Mouse (Mus musculus) monocyte, adult 5-6 weeks (primary cell): ENCODE results near the gene Spata33. TPM values are rescaled to one million over a fixed set of nuclear protein-coding genes. Genes with fewer than 3 reads are reported as not detected.
"Not testable (repeated sequence)": the region's sequence is repeated elsewhere in the genome, so short reads cannot be mapped to it uniquely, and the experiment has no call there.

Experiments
- ATAC-seq: fragments of 153-309, 156-312 bp; replicated peaks from 2 replicates; pipeline ENCODE4 v1.8.0; 2017; ENCODE audit warnings: mild to moderate bottlenecking; ENCODE audit not compliant: low TSS enrichment, insufficient number of reproducible peaks, severe bottlenecking, poor library complexity, low FRiP score
- total RNA-seq: library from RNA; stranded (forward); fragments of 200-1000, 200-491, 200-594 nt; gene quantifications from 3 replicates; pipeline ENCODE4 v1.2.3, GENCODE M21; 2017

The Spata33 gene
- total RNA-seq, 1 experiment from 2014 or later: not detected

DNA sequence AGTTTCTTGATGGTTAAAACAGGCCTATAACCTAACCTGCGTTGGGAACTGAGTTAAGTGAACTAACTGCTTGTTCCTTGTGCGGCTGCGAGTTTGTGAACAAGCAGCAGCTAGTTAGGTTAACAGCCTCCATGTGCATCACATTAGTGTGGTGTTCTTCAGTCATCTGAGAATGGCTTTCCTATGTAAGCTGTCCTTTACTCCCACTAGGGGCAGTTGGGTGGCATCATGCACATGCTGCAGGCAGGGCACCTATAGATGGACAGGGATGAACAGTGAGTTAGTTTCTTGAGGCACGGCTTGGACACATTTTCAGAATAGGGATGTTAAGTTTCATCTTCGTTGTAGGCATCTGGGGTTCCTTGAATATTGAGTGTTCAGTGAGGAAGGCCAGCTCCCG is 42.5 kb downstream of the Spata33 start:
- no peak for ATAC-seq

DNA sequence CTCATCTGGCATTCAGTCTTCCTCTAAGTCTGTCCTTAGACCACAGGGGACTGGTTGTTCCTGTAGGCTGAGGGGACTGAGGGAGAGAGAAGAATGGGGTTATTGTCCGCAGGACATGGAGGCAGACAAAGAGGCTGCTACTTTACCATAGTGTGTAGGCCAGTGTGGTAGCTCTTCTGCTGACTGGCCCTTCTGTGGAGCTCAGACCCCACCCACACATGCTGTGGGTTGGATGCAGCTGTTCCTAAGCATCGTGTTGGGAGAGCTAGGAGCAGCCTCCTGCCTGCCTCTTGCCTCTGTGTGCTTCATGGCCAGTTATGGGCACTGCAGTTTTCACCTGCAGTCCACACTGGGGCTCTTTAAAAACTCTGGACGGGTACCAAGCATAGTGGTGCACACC is 44.5 kb downstream of the Spata33 start:
- no peak for ATAC-seq

DNA sequence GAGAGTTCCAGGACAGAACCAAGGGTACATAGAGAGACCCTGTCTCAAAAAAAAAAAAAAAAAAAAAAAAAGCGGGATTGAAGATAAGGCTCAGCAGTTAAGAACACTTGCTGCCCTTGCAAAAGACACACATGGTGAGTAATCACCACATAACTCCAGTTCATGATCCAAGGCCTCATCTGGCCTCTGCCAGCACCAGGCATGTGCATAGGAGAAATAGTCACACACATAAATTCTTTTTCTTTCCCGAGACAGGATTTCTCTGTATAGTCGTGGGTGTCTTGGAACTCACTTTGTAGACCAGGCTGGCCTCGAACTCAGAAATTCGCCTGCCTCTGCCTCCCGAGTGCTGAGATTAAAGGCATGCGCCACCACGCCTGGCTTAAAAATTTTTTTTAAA is 45.0 kb downstream of the Spata33 start:
- not testable (repeated sequence) for ATAC-seq

DNA sequence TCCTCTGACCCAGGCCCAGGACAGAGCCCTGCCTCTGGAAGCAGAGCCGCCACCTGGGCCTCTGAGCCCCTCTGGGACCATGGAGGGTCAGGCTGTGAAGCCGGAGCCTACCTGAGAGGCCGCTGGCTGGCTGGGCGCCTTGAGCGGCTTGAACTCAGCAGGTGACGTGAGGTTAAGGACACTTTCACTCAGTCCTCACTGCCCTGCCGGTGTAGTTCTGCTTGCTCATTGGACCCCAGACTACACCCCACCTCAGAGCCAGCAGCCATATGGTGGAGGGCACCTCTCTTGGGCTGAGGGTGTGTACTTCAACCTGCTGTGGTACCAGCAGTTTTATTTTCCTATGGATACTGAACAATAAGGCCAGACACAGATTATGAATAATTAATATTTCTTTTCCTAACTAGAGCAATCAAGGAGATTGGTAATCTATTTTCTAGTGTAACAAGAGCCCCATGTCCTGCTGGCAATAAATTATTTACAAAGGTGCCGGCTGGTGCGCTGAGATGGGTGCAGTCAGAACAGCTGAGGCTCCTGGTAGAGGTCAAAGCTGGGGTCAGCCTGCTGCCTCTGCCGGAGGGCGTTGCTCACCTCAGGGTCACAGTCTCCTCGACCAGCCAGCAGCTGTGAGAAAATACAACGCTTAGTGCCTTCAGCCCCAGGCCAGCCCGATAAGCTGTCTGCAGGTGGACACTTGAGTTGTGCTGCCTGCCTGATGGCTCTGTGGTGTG is 55.5 kb downstream of the Spata33 start:
- no peak for ATAC-seq

DNA sequence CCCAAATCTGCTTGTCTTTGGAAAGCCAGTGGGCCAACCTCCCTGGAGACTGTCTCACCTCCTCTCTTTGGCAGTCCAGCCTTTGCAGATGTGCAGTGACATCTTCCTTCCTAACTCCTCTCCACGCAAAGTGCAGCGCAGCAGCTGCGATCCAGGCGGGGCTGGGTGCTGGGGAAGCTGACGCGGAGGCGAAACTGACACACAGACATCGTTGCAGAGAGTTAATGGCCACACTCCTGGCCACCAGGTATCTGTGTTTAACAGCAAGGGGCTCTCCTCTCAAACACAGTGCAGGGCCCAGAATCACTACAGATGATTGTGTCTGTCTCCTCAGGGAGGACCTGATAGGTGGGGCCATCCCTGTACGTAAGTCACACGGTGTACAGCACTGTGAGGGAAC is 58.5 kb downstream of the Spata33 start:
- ATAC-seq: no peak

Other genes starting within 250 kb of the Spata33 start
- gene Ankrd11, start 170.6 kb upstream of the Spata33 start, total RNA-seq: 160 to 261 TPM (median 161 TPM) in 3 replicates
- gene Spg7, start 149.9 kb upstream of the Spata33 start, total RNA-seq: 42.5 to 63.1 TPM (median 50.2 TPM) in 3 replicates
- gene Rpl13, start 110.5 kb upstream of the Spata33 start, total RNA-seq: 1,374 to 1,974 TPM (median 1,861 TPM) in 3 replicates
- gene Cpne7, start 95.5 kb upstream of the Spata33 start, total RNA-seq: 3.8 to 29.8 TPM (median 13.9 TPM) in 3 replicates
- not detected in 3 replicates for gene Sult5a1, start 54.5 kb upstream of the Spata33 start, total RNA-seq
- gene Dpep1, start 26.6 kb upstream of the Spata33 start, total RNA-seq: not detected in 3 replicates
- gene Chmp1a, start 69 bp upstream of the Spata33 start, total RNA-seq: 53.4 to 64.6 TPM (median 62.4 TPM) in 3 replicates
- 25.8 to 42.8 TPM (median 39.1 TPM) in 3 replicates for gene Cdk10, start 12.0 kb downstream of the Spata33 start, total RNA-seq
- gene Spata2l, start 23.4 kb downstream of the Spata33 start, total RNA-seq: 0.85 to 3.6 TPM (median 0.95 TPM) in 3 replicates
- 17.2 to 28.0 TPM (median 25.4 TPM) in 3 replicates for gene Zfp276, start 41.4 kb downstream of the Spata33 start, total RNA-seq
- 28.2 to 59.4 TPM (median 54.9 TPM) in 3 replicates for gene Vps9d1, start 41.5 kb downstream of the Spata33 start, total RNA-seq
- gene Fanca, start 105.7 kb downstream of the Spata33 start, total RNA-seq: 11.2 to 31.4 TPM (median 24.6 TPM) in 3 replicates
- gene Spire2, start 119.9 kb downstream of the Spata33 start, total RNA-seq: 0.32 TPM in 1 of 3 replicates, not detected in the others
- gene Tcf25, start 160.9 kb downstream of the Spata33 start, total RNA-seq: 415 to 577 TPM (median 562 TPM) in 3 replicates
- gene Mc1r, start 194.3 kb downstream of the Spata33 start, total RNA-seq: not detected in 3 replicates
- gene Tubb3, start 198.6 kb downstream of the Spata33 start, total RNA-seq: 0.29 to 0.96 TPM (median 0.76 TPM) in 3 replicates
- gene Def8, start 210.7 kb downstream of the Spata33 start, total RNA-seq: 9.1 to 9.7 TPM (median 9.4 TPM) in 3 replicates